Mouse (Mus musculus): ENCODE results near the gene Prdx4.

DNA sequence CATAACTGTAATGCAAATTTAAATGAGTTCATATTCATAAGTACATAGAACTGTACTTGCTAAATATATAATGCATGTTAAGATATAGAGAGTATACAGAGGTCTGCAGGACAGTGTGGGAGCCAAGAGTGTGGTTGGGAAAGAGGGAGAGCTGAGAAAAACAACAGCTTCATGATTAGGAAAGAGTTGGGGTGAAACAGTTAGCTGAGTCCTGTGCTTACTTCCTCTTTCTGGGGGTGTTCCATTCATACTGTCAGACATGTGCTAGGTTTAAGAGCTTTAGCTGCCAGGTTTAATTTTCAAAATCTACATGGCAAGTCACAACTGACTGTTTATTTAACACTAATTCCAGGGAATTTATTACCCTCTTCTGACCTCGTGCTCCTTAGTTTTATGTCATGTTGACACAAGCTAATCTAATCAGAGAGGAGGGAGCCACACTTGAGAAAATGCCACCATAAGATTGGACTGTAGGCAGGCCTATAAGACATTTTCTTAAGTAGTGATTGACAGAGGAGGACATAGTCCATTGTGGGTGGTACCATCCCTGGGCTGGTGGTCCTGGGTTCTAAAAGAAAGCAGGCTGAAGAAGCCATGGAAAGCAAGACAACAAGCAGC, 60.0 kb downstream of the Prdx4 start:
- TF ChIP-seq CTCF (IDR thresholded peaks at IDR 0.05; ENCODE audit: control insufficient read depth, insufficient read depth, insufficient read length): no peak
- no peak for TF ChIP-seq USF1 (IDR thresholded peaks at IDR 0.05; ENCODE audit: low read depth)
- TF ChIP-seq FOSL1 (IDR thresholded peaks at IDR 0.05; ENCODE audit: insufficient read depth, low read length, poor library complexity, severe bottlenecking): no peak
- TF ChIP-seq MYOG (IDR thresholded peaks at IDR 0.05; ENCODE audit: control insufficient read depth, extremely low read depth, insufficient read length): no peak
- no peak for TF ChIP-seq CEBPB (IDR thresholded peaks at IDR 0.05; ENCODE audit: low read depth)
- no peak for TF ChIP-seq MYOD1 (IDR thresholded peaks at IDR 0.05; ENCODE audit: control insufficient read depth, insufficient read length, low read depth)
- no peak for TF ChIP-seq MAX (IDR thresholded peaks at IDR 0.05)
